Mouse (Mus musculus): ENCODE results near the gene Neurl2. TPM values are rescaled to one million over a fixed set of nuclear protein-coding genes. Genes with fewer than 3 reads are reported as not detected.
"Not testable (repeated sequence)": the region's sequence is repeated elsewhere in the genome, so short reads cannot be mapped to it uniquely, and the experiment has no call there.

The Neurl2 gene
- polyA plus RNA-seq, 1 experiment from 2014 or later: 7.1 TPM

GRCm38 (mm10) chr2:164859640-164860432, 26.6 kb upstream of the Neurl2 start:
- Histone ChIP-seq H3K27ac (ENCODE audit: low read length) (no peak overlapping the region), H3K9me3 (ENCODE audit: control insufficient read depth, low read length) (no peaks in the 10 kb centered on the region), H3K4me1 (replicated peaks; ENCODE audit: control insufficient read depth, insufficient read depth, low read length) (peaks cover 50% of the 10 kb centered on the region), H3K9ac (ENCODE audit: low read length) (no peak overlapping the region), H3K4me2 (ENCODE audit: low read depth, low read length) (no peak overlapping the region), H3K4me3 (ENCODE audit: low read length) (no peak overlapping the region), H3K36me3 (ENCODE audit: control insufficient read depth, insufficient read depth, low read length) (no peaks in the 10 kb centered on the region), H3K27me3 (ENCODE audit: control insufficient read depth, insufficient read depth, low read depth, low read length) (no peaks in the 10 kb centered on the region)
- WGBS: 66% methylated on average over 9 of the region's 9 CpGs
- ATAC-seq (ENCODE audit: low read depth): no peak

DNA sequence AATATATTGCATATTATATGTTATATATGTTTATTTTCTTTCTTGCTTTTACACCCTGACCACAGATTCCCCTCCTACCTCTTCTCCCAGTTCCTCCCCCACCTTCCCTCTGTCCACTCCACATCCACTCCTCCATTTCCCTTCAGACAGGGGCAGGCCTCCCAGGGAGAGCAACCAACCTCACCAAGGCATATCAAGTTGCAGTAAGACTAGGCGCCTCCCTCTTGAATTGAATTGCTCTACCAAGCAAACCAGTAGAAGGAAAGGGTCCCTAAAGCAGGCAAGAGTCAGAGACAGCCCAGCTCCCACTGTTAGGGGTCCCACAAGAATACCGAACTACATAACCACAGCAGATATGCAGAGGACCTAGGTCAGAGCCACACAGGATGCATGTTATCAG, 25.9 kb upstream of the Neurl2 start:
- no peak overlapping the region for H3K4me2 ChIP-seq (ENCODE audit: low read depth, low read length)
- H3K4me3 ChIP-seq (ENCODE audit: low read length): no peak overlapping the region
- no peak overlapping the region for H3K9ac ChIP-seq (ENCODE audit: low read length)
- H3K4me1 ChIP-seq (replicated peaks; ENCODE audit: control insufficient read depth, insufficient read depth, low read length): peaks cover 53% of the 10 kb centered on the region
- WGBS: 53% methylated on average over 2 of the region's 2 CpGs
- no peaks in the 10 kb centered on the region for H3K27me3 ChIP-seq (ENCODE audit: control insufficient read depth, insufficient read depth, low read depth, low read length)
- no peaks in the 10 kb centered on the region for H3K9me3 ChIP-seq (ENCODE audit: control insufficient read depth, low read length)
- ATAC-seq (ENCODE audit: low read depth): no peak
- no peaks in the 10 kb centered on the region for H3K36me3 ChIP-seq (ENCODE audit: control insufficient read depth, insufficient read depth, low read length)
- H3K27ac ChIP-seq (ENCODE audit: low read length): no peak overlapping the region

- WGBS: 9% methylated on average over 19 of the region's 19 CpGs
- Histone ChIP-seq H3K27me3 (ENCODE audit: control insufficient read depth, insufficient read depth, low read depth, low read length) (no peaks in the 10 kb centered on the region), H3K9ac (ENCODE audit: low read length) (peak overlapping the region; percentile 70), H3K4me2 (ENCODE audit: low read depth, low read length) (peak overlapping the region; percentile 72), H3K4me3 (ENCODE audit: low read length) (peak overlapping the region; percentile 64), H3K36me3 (ENCODE audit: control insufficient read depth, insufficient read depth, low read length) (no peaks in the 10 kb centered on the region), H3K4me1 (replicated peaks; ENCODE audit: control insufficient read depth, insufficient read depth, low read length) (peaks cover 53% of the 10 kb centered on the region), H3K27ac (ENCODE audit: low read length) (peak overlapping the region; percentile 49), H3K9me3 (ENCODE audit: control insufficient read depth, low read length) (no peaks in the 10 kb centered on the region)
- no peak; the same call in 1 of the 2 replicates for ATAC-seq (ENCODE audit: low read depth)
Measured at GRCm38 (mm10) chr2:164857842-164858553, 24.7 kb upstream of the Neurl2 start.

GRCm38 (mm10) chr2:164857101-164857821, 24.0 kb upstream of the Neurl2 start, which contains the start of gene Pltp:
Gene Pltp, minus strand, starts transcription at chr2:164857711.
- H3K27ac ChIP-seq (ENCODE audit: low read length): peak within 1 kb of the TSS; percentile 49
- peak; percentile 78 for ATAC-seq (ENCODE audit: low read depth)
- WGBS: under 1% methylated on average over 47 of the region's 47 CpGs
- H3K36me3 ChIP-seq (ENCODE audit: control insufficient read depth, insufficient read depth, low read length): no peaks in the 10 kb centered on the region
- peak within 1 kb of the TSS; percentile 72 for H3K4me2 ChIP-seq (ENCODE audit: low read depth, low read length)
- no peaks in the 10 kb centered on the region for H3K9me3 ChIP-seq (ENCODE audit: control insufficient read depth, low read length)
- peak within 1 kb of the TSS; percentile 70 for H3K9ac ChIP-seq (ENCODE audit: low read length)
- no peaks in the 10 kb centered on the region for H3K27me3 ChIP-seq (ENCODE audit: control insufficient read depth, insufficient read depth, low read depth, low read length)
- peak within 1 kb of the TSS; percentile 64 for H3K4me3 ChIP-seq (ENCODE audit: low read length)
- peaks cover 46% of the 10 kb centered on the region for H3K4me1 ChIP-seq (replicated peaks; ENCODE audit: control insufficient read depth, insufficient read depth, low read length)

DNA sequence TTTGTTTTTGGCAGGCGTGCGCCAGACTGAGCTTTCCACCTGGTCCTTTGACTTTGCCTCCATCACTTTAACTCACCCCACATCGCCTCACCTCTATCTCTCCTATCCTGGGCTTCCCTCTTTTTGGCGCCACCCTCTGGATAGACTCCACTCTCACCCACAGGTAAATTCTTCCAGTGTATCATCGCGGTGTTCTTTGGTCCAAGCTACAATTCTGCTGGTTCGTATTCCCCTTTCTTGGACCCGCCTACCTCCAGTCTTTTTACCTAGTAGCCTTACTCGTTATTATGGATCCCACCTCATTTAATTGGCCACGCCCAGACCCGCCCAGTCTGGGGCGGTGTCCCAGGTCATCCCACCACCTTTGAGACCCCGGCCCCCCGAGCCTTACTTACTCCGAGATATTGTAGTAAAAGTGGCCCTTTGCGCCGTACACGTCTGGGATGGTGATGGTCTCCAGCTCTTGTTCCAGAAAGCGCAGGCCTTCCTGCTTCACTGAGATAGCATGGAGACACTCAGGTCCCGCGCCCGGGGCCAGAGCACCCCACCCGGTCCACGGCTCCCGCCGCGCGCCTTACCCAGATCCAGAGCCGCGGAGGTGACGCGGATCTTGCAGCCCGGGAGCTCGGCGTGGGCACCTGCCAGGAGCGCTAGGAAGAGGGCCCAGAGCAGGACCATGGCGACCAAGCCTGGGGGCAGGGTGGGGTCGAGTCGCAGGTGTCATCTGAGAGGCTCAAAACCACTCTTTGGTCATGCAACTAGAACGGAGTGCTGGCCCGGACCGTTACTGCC, 23.2 kb upstream of the Neurl2 start:
- Histone ChIP-seq H3K4me1 (replicated peaks; ENCODE audit: control insufficient read depth, insufficient read depth, low read length) (peaks cover 39% of the 10 kb centered on the region), H3K9me3 (ENCODE audit: control insufficient read depth, low read length) (no peaks in the 10 kb centered on the region), H3K27me3 (ENCODE audit: control insufficient read depth, insufficient read depth, low read depth, low read length) (no peaks in the 10 kb centered on the region), H3K4me3 (ENCODE audit: low read length) (peak overlapping the region; percentile 64), H3K4me2 (ENCODE audit: low read depth, low read length) (peak overlapping the region; percentile 72), H3K9ac (ENCODE audit: low read length) (peak overlapping the region; percentile 70), H3K27ac (ENCODE audit: low read length) (peak overlapping the region; percentile 28; the same call in 1 of the 2 replicates), H3K36me3 (ENCODE audit: control insufficient read depth, insufficient read depth, low read length) (peaks cover 4% of the 10 kb centered on the region; the same call in 1 of the 2 replicates)
- under 1% methylated on average over 42 of the region's 42 CpGs for WGBS
- peak; percentile 8; the same call in 1 of the 2 replicates for ATAC-seq (ENCODE audit: low read depth)

DNA sequence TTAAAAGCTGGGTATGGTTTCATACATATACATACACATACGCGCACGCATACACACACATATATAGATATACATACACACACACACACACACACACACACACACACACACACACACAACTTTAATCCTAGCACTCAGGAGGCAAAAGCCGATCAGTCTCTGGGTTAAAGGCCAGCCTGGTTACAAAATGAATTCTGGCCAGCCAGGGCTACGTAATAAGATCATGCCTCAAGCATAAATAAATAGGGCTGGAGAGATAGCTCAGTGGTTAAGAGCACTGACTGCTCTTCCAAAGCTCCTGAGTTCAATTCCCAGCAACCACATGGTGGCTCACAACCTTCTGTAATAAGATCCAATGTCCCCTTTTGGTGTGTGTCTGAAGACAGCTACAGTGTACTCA, 22.3 kb upstream of the Neurl2 start:
- not testable (repeated sequence) for H3K9ac ChIP-seq (ENCODE audit: low read length); H3K27me3 ChIP-seq (ENCODE audit: control insufficient read depth, insufficient read depth, low read depth, low read length); H3K36me3 ChIP-seq (ENCODE audit: control insufficient read depth, insufficient read depth, low read length); H3K27ac ChIP-seq (ENCODE audit: low read length); H3K9me3 ChIP-seq (ENCODE audit: control insufficient read depth, low read length); ATAC-seq (ENCODE audit: low read depth)
- Histone ChIP-seq H3K4me3 (ENCODE audit: low read length) (peak overlapping the region; percentile 64; the same call in 1 of the 2 replicates), H3K4me2 (ENCODE audit: low read depth, low read length) (peak overlapping the region; percentile 72; the same call in 1 of the 2 replicates), H3K4me1 (replicated peaks; ENCODE audit: control insufficient read depth, insufficient read depth, low read length) (peaks cover 30% of the 10 kb centered on the region)
- WGBS: 74% methylated on average over 5 of the region's 5 CpGs

- no peak overlapping the region for H3K4me2 ChIP-seq (ENCODE audit: low read depth, low read length)
- no peak overlapping the region for H3K4me3 ChIP-seq (ENCODE audit: low read length)
- ATAC-seq (ENCODE audit: low read depth): no peak
- peaks cover 17% of the 10 kb centered on the region for H3K36me3 ChIP-seq (ENCODE audit: control insufficient read depth, insufficient read depth, low read length)
- H3K4me1 ChIP-seq (replicated peaks; ENCODE audit: control insufficient read depth, insufficient read depth, low read length): peaks cover 5% of the 10 kb centered on the region
- 0 out of 2 replicates have a peak, but pooled peaks cover 2% of the 10 kb centered on the region for H3K9me3 ChIP-seq (ENCODE audit: control insufficient read depth, low read length)
- H3K27ac ChIP-seq (ENCODE audit: low read length): no peak overlapping the region
- 56% methylated on average over 8 of the region's 8 CpGs for WGBS
- no peak overlapping the region for H3K9ac ChIP-seq (ENCODE audit: low read length)
- no peaks in the 10 kb centered on the region for H3K27me3 ChIP-seq (ENCODE audit: control insufficient read depth, insufficient read depth, low read depth, low read length)
Measured at GRCm38 (mm10) chr2:164850061-164850460, 16.8 kb upstream of the Neurl2 start.

DNA sequence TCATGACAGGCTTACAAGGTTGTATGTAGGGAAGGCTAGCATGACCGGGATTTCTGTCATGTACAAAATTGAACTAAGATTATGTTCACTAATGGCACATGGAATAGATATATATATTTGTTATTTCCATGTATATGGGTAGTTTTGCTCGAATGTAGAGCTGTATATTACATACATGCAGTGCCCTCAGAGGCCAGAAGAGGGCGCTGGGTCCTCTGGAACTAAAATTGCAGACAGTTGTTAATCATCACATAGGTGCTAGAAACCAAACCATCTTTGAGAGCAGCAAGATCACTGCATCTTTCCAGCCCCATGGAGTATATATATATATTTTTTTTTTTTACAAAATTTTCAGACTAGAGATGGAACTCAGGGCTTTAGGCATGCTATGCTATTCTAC, 12.5 kb upstream of the Neurl2 start:
- Histone ChIP-seq H3K4me3 (ENCODE audit: low read length) (no peak overlapping the region), H3K9ac (ENCODE audit: low read length) (no peak overlapping the region), H3K4me2 (ENCODE audit: low read depth, low read length) (no peak overlapping the region), H3K9me3 (ENCODE audit: control insufficient read depth, low read length) (0 out of 2 replicates have a peak, but pooled peaks cover 2% of the 10 kb centered on the region), H3K36me3 (ENCODE audit: control insufficient read depth, insufficient read depth, low read length) (peaks cover 10% of the 10 kb centered on the region), H3K4me1 (replicated peaks; ENCODE audit: control insufficient read depth, insufficient read depth, low read length) (no peaks in the 10 kb centered on the region), H3K27me3 (ENCODE audit: control insufficient read depth, insufficient read depth, low read depth, low read length) (no peaks in the 10 kb centered on the region), H3K27ac (ENCODE audit: low read length) (no peak overlapping the region)
- WGBS: 51% methylated on average over 3 of the region's 3 CpGs
- ATAC-seq (ENCODE audit: low read depth): no peak
